Mouse (Mus musculus) telencephalon, adult 2 months (tissue): Measurements from ENCODE around the gene 4930562C15Rik.
"Not testable (repeated sequence)": the region's sequence is repeated elsewhere in the genome, so short reads cannot be mapped to it uniquely, and the experiment has no call there.

Experiments used
- DNase-seq: peaks from one replicate; pipeline ENCODE4 v3.0.0-alpha.2; 2011; ENCODE audit warnings: low read depth, low spot score

The 4930562C15Rik gene

DNA sequence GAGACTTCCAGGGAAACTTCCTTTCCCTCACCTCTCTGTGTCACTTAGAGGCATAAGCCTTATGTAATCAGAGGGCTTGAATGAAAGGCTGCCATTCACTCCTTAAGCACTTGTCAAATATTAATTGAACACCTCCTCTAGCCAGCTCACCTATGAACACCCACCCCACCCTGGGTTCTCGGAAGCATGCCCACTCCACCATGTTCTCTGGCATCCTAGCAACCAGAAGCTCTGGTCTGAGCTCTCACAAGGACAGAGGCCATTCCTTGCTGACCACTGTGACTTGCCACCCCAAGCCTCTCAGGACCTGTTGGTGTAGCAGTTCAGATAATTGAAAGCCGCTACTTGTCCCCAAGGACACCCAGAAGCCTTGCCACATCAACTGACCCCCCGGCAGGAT is at the start of gene 4930562C15Rik:
Gene 4930562C15Rik (plus strand): TSS at position 226 of the 400 bp plus-strand sequence.
- no peak for DNase-seq

DNA sequence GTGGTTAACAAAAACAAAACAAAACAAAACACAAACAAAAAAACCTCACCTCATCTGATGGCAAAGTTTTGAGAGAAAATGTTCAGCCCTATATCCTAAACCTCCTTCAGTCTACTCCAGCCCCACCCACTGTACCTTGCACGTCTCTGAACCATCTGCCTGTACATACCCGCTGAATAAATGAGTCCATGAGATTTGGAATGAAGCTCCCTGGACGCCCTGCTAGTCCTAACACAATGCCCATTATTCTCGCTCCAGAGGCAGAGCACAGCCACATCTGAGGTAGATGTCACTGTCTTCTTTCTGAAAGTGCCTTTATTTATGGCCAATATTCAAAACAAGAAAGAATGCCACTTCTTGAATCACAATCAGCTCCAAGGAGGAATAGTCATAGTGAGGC is 49.5 kb upstream of the 4930562C15Rik start:
- DNase-seq, result no peak

DNA sequence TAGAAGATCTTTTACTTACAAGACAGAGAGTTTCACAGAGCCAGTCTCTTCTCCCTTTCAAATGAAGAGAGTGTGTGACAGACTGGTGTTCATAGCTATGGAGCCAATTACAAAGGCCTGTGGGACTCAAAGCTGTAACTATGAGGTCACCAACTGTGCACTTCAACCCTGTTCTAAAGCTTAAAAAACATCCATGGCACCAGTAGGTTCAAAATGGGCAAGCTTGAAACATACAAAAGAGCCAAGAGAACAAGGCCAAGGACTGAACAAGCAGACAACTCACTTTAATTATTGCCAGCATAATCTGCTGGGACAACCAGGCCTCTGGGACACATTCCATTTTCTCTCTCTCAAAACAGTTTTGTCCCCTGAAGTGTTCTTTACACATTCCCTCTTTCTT is 47.0 kb upstream of the 4930562C15Rik start:
- no peak for DNase-seq

DNA sequence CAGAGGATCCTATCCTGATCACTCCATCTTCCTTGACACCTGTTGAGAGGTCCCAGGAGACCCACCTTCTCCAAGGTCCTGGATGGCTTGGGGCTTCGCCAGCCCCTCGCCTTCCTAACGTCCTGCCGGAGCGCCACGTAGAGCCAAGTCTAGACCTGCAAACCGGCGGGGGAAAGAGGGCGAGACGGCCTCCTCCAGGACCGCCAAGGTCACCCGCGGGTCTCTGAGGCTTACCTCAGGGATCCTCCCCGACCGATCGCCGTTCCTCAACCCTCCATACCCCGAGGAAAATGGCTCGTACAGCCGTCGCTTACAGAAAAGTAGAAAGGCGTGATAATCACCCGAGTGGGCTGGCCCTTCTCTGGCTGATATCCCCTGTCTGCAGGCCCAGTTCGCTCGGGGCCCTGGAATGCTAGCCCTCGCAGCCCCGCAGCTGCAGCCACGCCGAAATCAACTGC is 45.9 kb upstream of the 4930562C15Rik start:
- DNase-seq, result no peak

DNA sequence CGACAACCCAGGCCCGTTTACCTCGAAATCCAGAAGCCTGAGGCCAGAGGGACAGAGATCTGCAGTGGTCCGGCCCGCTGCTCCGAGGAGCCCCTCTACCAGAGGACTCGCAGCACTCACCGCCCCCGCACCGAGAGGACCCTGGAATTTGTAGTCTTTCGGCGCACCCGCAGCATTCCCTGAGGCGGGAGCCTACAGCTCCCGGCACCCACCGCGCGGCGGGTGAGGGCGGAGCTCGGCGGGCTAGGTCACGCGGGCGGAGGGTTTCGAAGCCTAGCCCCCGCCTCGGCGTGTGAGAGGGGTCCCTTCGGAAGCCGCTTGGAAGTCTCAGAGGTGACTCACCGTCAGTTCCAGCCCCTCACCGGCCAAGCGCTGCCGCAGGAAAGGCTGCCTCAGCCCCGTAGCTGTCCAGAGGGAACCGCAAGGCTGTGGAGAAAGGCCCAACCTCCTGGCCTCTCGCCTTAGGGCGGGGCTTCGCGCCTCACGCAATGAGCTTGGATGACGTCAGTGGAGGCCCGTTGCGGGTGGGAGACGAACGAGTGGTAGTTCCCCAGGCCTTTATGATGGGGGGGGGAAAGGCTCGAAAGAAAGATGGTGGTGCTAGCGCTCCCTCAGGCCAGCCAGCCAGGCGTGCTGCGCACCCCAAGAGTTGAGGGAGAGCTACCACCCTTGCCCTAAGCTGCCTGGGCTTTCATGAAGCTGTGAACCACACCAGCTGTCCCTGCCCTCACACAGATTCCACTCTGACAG is 45.2 kb upstream of the 4930562C15Rik start, which contains the start of gene Cdip1:
Gene Cdip1 (minus strand): TSS at position 483 of the 750 bp plus-strand sequence.
- peak; percentile 92 for DNase-seq

DNA sequence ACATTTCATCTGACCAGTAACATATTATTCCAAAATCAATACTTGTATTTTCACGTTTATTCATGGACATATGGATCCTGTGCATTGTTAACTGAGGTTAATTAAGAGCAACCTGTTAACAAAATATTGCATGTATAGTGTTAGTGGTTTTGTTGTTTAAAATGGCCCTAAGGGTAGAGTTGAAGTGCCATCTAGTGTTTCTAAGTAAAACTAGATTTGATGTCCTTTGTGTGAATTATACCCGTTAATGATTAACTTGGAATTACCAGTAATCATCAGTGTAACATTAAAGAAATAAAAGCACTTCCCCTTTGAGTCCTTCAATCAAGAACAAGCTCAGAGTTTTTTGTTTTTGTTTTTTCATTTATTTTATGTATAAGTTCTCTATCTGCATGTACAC is 43.9 kb upstream of the 4930562C15Rik start:
- DNase-seq, result no peak

DNA sequence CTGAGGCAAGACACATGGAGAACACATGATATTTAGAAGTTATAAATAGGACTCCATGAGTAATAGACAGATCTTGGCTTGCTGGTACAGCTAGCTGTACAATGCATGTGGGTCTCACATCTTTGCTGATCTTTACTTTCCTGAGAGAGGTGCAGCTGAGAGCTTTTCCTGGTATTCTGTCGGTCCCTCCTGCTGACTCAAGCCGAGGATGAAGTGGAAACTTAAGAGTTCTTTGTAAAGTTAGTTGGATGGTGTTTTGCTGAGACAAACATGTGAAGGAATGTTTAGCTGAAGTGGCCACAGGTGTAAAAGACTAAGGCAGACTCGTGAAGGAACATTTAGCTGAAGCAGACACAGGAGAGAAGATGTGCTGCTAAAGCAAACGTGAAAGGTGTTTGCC is 38.6 kb upstream of the 4930562C15Rik start:
- no peak for DNase-seq

DNA sequence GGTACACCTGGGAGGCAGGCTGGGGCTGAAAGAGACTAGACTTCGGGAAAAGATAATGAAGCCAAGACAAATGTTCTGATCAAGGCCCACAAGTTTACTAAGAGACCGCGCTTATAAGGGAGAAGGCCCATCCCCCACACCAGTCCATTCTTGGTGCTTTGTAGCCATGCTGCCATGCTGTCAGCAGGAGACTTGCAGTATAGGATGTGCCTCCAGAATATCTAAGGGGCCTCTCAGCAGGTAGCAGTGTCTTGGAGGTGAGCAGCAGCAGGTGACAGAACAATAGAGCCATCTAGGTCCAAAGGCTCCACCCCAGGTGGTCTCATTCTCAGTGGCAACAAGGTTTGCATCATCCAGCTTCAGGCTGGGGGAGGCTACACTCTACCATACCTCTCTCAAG is 16.9 kb upstream of the 4930562C15Rik start:
- no peak for DNase-seq

DNA sequence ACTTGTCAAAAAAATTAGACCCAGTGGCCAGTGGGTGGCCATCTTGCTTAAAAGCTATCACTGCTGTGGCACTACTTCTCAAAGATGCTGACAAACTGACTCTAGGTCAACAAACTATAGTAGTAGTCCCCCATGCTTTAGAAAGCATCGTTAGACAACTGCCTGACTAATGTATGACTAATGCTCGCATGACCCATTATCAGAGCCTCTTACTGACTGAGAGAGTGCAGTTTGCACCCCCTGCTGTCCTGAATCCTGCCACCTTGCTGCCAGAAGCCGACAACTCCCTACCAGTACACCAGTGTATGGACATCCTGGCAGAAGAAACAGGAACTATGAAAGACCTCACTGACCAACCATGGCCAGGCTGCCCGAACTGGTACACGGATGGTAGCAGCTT is 10.8 kb upstream of the 4930562C15Rik start:
- not testable (repeated sequence) for DNase-seq

DNA sequence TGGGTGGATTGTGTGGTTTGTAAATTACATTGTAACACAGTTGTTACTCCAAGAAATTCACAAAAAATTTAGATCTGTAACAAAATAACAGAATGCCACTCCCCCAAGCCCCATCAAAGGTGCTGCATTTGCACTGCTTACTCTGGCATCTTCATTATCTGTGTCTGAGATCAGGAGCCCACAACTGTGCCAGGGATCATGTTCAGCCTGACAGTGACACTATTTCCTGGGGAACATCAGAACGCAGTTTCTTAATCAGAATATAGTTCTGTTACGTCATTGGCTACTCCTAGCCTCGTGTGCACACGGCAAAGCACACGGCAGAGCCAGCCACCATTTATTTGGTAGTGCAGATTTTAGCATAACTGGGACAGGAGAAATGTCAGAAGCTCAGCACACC is 7.6 kb upstream of the 4930562C15Rik start:
- no peak for DNase-seq

DNA sequence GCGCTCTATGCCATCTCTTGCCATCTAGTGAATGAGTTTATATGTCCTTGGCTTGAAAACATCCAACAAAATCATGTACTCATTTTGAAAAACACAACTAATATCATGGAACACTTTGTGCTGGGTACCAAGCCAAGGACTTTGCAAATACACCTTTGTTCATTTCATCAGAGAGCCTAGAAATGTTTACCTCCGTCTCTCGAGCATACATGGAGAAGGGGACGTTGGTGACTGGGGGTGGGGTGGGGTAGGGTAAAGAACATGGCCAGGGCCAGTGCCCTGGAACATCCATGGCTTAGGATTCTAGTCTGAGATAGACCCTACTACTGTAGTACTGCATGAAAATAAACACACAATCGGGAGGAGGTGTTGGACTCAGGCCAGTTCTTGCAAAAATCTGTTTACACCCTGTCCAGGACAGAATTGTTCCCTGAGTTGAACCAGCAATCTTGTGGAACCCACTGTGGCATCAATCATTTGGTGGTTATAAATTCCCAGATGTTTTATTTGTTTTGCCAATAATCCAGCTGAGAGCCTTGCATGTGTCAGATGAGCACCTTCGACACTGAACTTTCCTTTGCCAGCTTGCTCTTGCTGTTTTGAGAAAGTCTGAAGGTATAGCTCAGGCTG is 5.8 kb upstream of the 4930562C15Rik start:
- DNase-seq, result no peak

DNA sequence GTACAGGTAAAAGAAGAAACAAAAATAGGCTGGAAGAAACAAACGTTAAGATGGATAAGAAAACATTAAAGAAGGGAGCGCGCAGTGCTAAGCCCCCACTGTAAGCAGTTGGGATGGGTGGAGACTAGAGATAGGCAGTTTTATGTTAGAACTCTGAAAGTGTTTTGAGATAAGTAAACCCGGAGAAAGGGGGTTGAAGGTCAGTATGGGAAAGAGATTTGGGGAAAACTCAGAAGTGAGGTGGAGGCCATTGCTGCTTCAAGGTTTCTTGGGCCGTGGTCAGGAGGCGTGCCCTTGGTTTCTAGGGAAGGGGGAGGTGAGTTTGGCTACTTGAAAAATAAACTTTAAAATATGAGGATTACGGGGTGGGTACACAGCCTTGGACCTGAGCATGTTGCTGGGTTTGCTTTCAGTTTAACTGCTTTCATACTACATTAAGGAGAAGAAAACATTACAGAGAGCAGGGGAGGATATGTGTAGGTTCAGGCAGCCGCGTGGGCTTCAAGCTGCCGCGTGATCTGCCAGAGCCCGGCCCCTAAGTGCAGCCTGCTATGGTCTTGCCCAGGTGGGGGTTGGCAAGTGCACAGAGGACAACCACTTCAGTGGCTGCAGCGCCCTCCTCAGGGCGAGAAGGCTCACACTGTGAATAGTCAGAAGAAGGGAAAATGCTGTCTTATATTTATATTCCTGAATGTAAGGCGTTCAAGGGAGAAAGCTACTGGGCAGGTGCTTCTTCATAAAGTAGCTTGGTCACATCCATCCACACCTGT is 3.4 kb upstream of the 4930562C15Rik start:
- no peak for DNase-seq

DNA sequence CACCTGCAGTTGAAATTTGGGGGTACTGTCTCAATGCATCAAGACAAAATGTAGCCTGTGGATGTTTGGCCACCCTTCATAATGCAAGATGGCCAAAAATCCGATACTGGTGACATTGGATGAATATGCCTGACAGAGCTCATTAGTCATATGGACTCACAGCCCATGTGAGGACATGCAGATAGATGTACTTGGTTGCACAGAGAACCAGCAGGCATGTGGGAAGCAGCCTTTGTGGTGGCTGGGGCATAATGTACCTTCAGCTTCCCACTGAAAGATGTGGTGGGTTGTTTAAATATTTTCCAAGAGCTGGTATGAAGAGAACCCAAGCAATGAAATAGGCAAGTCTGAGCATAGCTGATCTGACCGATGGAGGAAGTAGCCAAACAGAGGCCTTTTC is 1.4 kb upstream of the 4930562C15Rik start:
- DNase-seq, result no peak

DNA sequence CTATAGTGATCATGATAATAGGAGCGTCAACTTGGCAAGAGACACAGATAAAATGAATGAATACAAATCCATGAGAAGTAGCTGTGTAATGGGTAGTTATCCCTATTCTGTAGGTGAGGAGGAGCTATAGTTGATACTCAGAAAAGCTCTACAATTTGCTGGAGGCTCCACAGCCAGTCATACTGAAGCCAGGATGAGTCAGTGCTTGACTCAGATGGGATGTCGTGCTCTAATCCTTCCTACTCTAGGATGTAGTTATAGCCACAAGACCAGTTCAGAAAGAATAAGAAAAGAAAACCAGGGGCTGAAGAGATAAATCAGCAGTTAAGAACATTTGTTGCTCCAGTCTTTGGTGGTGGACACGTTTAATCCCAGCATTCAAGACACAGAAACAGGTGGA is 2.4 kb downstream of the 4930562C15Rik start:
- no peak for DNase-seq

DNA sequence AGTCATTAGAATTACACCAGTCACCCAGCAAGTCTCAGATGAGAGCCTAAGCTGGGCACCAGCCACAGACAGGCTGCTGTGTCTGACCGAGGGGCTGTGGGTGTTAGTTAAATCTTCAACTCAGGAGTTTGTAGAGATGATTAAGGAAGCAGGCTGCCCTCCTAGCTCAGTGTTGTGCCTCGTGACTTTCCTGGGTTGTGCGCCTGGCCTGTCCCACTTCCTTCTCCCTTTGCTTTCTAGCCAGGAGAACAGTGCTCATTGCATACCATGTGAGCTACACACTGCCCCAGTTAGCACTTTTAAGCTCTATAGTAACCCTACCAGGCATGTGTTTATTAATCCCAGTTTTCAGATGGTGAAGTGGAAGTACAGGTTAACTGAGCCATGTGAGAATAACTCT is 4.3 kb downstream of the 4930562C15Rik start:
- no peak for DNase-seq

DNA sequence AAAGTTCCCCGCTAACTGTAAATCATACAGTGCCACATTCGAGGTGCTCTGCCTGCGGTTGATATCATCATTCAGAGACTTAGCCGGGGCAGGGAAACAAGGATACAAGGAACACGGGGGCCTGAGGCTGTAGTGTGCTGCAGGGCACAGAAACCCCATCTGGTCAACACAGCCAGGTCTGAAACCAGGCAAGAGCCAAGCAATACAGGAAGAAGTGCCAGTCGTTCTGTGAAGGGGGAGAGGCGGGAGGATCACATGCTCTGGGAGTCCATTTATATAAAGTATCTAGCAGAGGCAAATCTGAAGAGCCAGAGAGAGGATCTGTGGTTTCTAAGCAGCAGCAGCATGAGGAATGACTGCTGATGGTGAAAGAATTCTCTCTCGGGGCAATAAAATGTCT is 5.0 kb downstream of the 4930562C15Rik start:
- DNase-seq, result no peak

DNA sequence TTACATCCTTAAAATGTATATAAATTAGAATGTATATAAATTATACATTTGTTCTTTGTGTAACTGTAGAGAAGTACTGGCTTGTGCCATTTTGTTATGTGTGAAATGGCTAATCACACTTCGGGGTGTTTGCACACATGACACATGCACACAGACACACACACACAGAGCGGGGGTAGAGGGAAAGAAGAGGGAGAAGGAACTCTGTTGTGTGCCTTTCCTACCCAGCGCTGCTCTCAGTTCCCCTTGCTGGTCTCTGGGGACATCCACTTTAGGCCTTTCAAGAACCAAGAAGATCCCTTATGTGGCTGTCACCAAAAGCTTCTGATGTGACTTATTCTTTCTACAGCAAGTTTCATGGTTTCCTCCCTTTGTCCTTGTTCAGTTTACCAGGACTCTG is 11.8 kb downstream of the 4930562C15Rik start:
- no peak for DNase-seq

DNA sequence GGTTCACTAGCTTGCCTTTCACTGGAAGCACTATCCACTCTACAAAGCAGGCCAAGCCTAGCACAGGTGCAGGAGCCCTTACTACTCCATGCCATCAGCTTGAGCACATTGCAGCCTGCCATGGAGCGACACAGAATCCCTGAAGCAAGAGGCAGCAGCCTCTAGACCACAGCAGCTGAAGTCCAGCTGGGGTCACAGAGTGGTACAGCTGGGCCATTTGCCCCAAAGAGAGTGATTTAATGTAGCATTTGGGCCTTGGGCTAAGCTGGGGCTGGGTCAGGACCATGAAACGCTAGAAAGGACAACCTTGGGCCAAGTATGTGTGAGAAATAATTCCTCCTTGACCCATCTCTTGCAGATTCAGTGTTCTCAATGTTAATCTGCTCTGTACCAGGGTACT is 12.9 kb downstream of the 4930562C15Rik start:
- no peak for DNase-seq

DNA sequence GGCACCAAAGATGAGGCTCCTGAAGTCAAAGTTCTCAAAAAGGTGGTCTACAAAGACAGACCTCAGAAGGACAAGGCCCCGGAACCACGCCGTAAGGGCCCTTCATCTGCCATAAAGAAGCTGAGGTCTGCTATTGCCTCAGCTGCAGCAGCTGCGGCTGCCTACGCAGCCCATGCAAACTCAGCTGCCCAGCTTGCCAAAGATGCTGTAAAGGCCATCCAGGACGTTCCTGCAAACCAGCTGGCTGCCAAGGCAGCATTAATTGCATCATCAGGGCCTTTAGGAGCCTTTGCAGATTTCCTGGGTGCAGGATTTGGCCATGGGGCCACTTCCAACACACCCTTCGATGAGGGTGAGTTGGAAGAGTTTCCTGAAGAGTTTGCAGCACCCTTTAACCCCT is 15.1 kb downstream of the 4930562C15Rik start:
- no peak for DNase-seq

DNA sequence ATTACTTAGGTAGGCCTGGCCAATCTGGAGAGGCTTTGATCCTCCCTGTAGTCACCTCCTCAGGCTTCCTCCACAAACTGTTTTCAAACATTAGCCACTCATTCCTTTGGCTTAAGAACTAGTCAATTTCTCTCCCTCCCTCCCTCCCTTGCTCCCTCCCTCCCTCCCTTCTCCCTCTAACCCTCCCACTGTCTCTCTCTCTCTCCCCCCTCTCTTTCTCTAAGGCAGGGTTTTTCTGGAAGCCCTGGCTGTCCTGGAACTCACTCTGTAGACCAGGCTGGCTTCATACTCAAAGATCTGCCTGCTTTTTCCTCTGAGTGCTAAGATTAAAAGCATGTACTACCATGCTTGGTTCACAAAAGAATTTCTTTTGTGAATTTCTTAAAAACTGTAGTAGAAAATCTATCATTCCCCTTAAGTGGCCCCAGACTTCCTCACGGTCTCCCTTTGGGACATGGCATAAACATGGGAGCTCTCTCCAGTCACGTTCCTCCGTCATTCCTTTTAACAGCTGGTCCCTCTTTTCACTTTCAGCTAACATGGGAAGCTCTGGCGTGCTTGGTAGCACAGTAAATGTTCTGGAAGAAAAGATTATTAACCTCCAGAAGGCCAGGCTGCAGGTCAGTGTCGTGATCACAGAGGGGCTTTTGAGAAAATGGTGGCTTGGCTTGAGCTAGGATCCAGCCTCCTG is 15.9 kb downstream of the 4930562C15Rik start:
- DNase-seq, result no peak

DNA sequence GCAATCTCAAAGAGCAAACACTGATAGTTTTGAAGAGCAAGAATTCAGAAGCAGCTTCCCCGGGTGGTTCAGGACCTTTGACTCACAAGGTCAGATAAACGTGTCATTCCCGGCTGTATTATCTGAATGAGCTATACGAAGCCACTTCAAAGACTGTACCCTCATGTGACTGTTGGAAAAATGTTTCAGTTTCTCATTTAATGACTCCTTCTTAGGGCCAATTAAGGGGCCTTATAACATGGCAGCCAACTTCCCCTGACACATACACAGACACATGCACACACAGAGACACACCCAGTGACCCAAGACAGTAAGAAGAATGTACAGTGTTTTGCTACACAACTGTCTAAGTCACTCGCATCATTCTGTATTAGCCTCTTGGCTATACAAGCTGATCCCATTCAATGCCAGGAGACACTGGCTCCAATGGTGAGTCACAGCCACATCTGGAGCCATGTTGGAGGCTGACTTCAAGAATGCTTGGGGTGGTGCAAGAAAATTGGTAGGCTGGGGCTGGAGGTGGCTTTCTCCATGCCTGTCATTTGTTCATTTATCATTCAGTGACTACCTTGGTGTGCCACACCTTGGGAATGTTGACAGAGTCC is 19.9 kb downstream of the 4930562C15Rik start:
- DNase-seq, result no peak
